Mouse (Mus musculus): Measurements from ENCODE around the gene Got1. TPM values are rescaled to one million over a fixed set of nuclear protein-coding genes. Genes with fewer than 3 reads are reported as not detected.

The Got1 gene
- polyA plus RNA-seq, 1 experiment from 2014 or later: 41.6 TPM

GRCm38 (mm10) chr19:43546337-43547117 is 22.1 kb upstream of the Got1 start:
- 0 out of 2 replicates have a peak overlapping the region, but pooled peaks have one; percentile 3 for H3K4me3 ChIP-seq (replicated peaks)
- H3K4me2 ChIP-seq: peak overlapping the region; percentile 36
- no peak overlapping the region for H3K27ac ChIP-seq
- peak overlapping the region; percentile 44 for H3K9ac ChIP-seq (replicated peaks)
- 7% methylated on average over 19 of the region's 19 CpGs for WGBS
- peaks cover under 1% of the 10 kb centered on the region; the same call in 1 of the 2 replicates for H3K27me3 ChIP-seq
- no peaks in the 10 kb centered on the region for H3K36me3 ChIP-seq
- no peaks in the 10 kb centered on the region for H3K9me3 ChIP-seq
- ATAC-seq (ENCODE audit: insufficient number of reproducible peaks, insufficient read depth, low FRiP score, low TSS enrichment, low read depth): no peak
- peaks cover 11% of the 10 kb centered on the region for H3K4me1 ChIP-seq (replicated peaks)

- no peak overlapping the region for H3K9ac ChIP-seq (replicated peaks)
- H3K4me1 ChIP-seq (replicated peaks): no peaks in the 10 kb centered on the region; the same call in 1 of the 2 replicates
- H3K9me3 ChIP-seq: no peaks in the 10 kb centered on the region
- H3K27ac ChIP-seq: no peak overlapping the region
- no peak overlapping the region for H3K4me2 ChIP-seq
- no peak overlapping the region for H3K4me3 ChIP-seq (replicated peaks)
- ATAC-seq (ENCODE audit: insufficient number of reproducible peaks, insufficient read depth, low FRiP score, low TSS enrichment, low read depth): no peak
- H3K27me3 ChIP-seq: peaks cover 3% of the 10 kb centered on the region; the same call in 1 of the 2 replicates
- no peaks in the 10 kb centered on the region for H3K36me3 ChIP-seq
- 86% methylated on average over 3 of the region's 3 CpGs for WGBS
These were observed 11.0 kb upstream of the Got1 start for GRCm38 (mm10) chr19:43535372-43535771.

- H3K4me1 ChIP-seq (replicated peaks): no peaks in the 10 kb centered on the region; the same call in 1 of the 2 replicates
- no peak overlapping the region for H3K4me2 ChIP-seq
- 34% methylated on average over 12 of the region's 12 CpGs for WGBS
These were observed 6.5 kb upstream of the Got1 start for GRCm38 (mm10) chr19:43530921-43531320.

GRCm38 (mm10) chr19:43530197-43530770 is 5.9 kb upstream of the Got1 start:
- 0 out of 2 replicates have a peak overlapping the region, but pooled peaks have one; percentile 24 for H3K4me3 ChIP-seq (replicated peaks)
- peaks cover 2% of the 10 kb centered on the region for H3K4me1 ChIP-seq (replicated peaks)
- peak; percentile 63; the same call in 1 of the 2 replicates for ATAC-seq (ENCODE audit: insufficient number of reproducible peaks, insufficient read depth, low FRiP score, low TSS enrichment, low read depth)
- H3K36me3 ChIP-seq: no peaks in the 10 kb centered on the region
- H3K27ac ChIP-seq: 0 out of 2 replicates have a peak overlapping the region, but pooled peaks have one; percentile 17
- peak overlapping the region; percentile 54 for H3K4me2 ChIP-seq
- no peak overlapping the region for H3K9ac ChIP-seq (replicated peaks)
- H3K27me3 ChIP-seq: peaks cover 10% of the 10 kb centered on the region
- H3K9me3 ChIP-seq: no peaks in the 10 kb centered on the region
- WGBS: 3% methylated on average over 13 of the region's 13 CpGs

More at GRCm38 (mm10) chr19:43530921-43531320, 6.5 kb upstream of the Got1 start:
- peaks cover 10% of the 10 kb centered on the region for H3K27me3 ChIP-seq
- no peaks in the 10 kb centered on the region for H3K36me3 ChIP-seq
- no peaks in the 10 kb centered on the region for H3K9me3 ChIP-seq
- no peak for ATAC-seq (ENCODE audit: insufficient number of reproducible peaks, insufficient read depth, low FRiP score, low TSS enrichment, low read depth)
- no peak overlapping the region for H3K27ac ChIP-seq
- no peak overlapping the region for H3K4me3 ChIP-seq (replicated peaks)
- H3K9ac ChIP-seq (replicated peaks): no peak overlapping the region

- ATAC-seq (ENCODE audit: insufficient number of reproducible peaks, insufficient read depth, low FRiP score, low TSS enrichment, low read depth): no peak
- Histone ChIP-seq H3K4me3 (replicated peaks) (no peak overlapping the region), H3K36me3 (no peaks in the 10 kb centered on the region), H3K4me1 (replicated peaks) (peaks cover 16% of the 10 kb centered on the region), H3K27me3 (peaks cover 10% of the 10 kb centered on the region), H3K9me3 (no peaks in the 10 kb centered on the region), H3K9ac (replicated peaks) (no peak overlapping the region), H3K27ac (no peak overlapping the region), H3K4me2 (no peak overlapping the region)
- 80% methylated on average over 8 of the region's 8 CpGs for WGBS
These were observed 3.7 kb upstream of the Got1 start for GRCm38 (mm10) chr19:43528056-43528587.

GRCm38 (mm10) chr19:43527131-43527530 is 2.7 kb upstream of the Got1 start:
- no peak overlapping the region for H3K4me2 ChIP-seq
- peaks cover 16% of the 10 kb centered on the region for H3K4me1 ChIP-seq (replicated peaks)
- no peak overlapping the region for H3K4me3 ChIP-seq (replicated peaks)
- 12% methylated on average over 11 of the region's 11 CpGs for WGBS
- peaks cover 10% of the 10 kb centered on the region for H3K27me3 ChIP-seq
- ATAC-seq (ENCODE audit: insufficient number of reproducible peaks, insufficient read depth, low FRiP score, low TSS enrichment, low read depth): no peak
- no peak overlapping the region; the same call in 1 of the 2 replicates for H3K9ac ChIP-seq (replicated peaks)
- no peaks in the 10 kb centered on the region for H3K9me3 ChIP-seq
- no peak overlapping the region for H3K27ac ChIP-seq
- no peaks in the 10 kb centered on the region for H3K36me3 ChIP-seq

- Histone ChIP-seq H3K9ac (replicated peaks) (no peak overlapping the region), H3K4me3 (replicated peaks) (no peak overlapping the region), H3K36me3 (no peaks in the 10 kb centered on the region), H3K27me3 (peaks cover 10% of the 10 kb centered on the region), H3K4me2 (no peak overlapping the region), H3K27ac (no peak overlapping the region), H3K4me1 (replicated peaks) (peaks cover 16% of the 10 kb centered on the region), H3K9me3 (no peaks in the 10 kb centered on the region)
- 87% methylated on average over 9 of the region's 9 CpGs for WGBS
- no peak for ATAC-seq (ENCODE audit: insufficient number of reproducible peaks, insufficient read depth, low FRiP score, low TSS enrichment, low read depth)
These were observed 1.6 kb upstream of the Got1 start for GRCm38 (mm10) chr19:43526025-43526424.

GRCm38 (mm10) chr19:43525566-43525965 is 1.2 kb upstream of the Got1 start:
- no peaks in the 10 kb centered on the region for H3K36me3 ChIP-seq
- no peak overlapping the region for H3K27ac ChIP-seq
- peaks cover 16% of the 10 kb centered on the region for H3K4me1 ChIP-seq (replicated peaks)
- no peak overlapping the region; the same call in 1 of the 2 replicates for H3K4me3 ChIP-seq (replicated peaks)
- WGBS: 89% methylated on average over 7 of the region's 7 CpGs
- no peaks in the 10 kb centered on the region for H3K9me3 ChIP-seq
- no peak overlapping the region for H3K9ac ChIP-seq (replicated peaks)
- no peak for ATAC-seq (ENCODE audit: insufficient number of reproducible peaks, insufficient read depth, low FRiP score, low TSS enrichment, low read depth)
- H3K4me2 ChIP-seq: peak overlapping the region; percentile 71
- peaks cover 10% of the 10 kb centered on the region for H3K27me3 ChIP-seq

- H3K27ac ChIP-seq: no peak overlapping the region
- H3K4me1 ChIP-seq (replicated peaks): peaks cover 16% of the 10 kb centered on the region
- WGBS: 19% methylated on average over 10 of the region's 10 CpGs
- no peaks in the 10 kb centered on the region for H3K9me3 ChIP-seq
- H3K27me3 ChIP-seq: peaks cover 10% of the 10 kb centered on the region
- no peaks in the 10 kb centered on the region for H3K36me3 ChIP-seq
- H3K9ac ChIP-seq (replicated peaks): peak overlapping the region; percentile 66
- no peak for ATAC-seq (ENCODE audit: insufficient number of reproducible peaks, insufficient read depth, low FRiP score, low TSS enrichment, low read depth)
- H3K4me2 ChIP-seq: peak overlapping the region; percentile 71
- H3K4me3 ChIP-seq (replicated peaks): peak overlapping the region; percentile 74
These were observed 688 bp upstream of the Got1 start for GRCm38 (mm10) chr19:43525104-43525482.

GRCm38 (mm10) chr19:43523551-43523950 is 854 bp downstream of the Got1 start:
- Histone ChIP-seq H3K4me3 (replicated peaks) (peak overlapping the region; percentile 74), H3K4me1 (replicated peaks) (peaks cover 16% of the 10 kb centered on the region), H3K36me3 (no peaks in the 10 kb centered on the region), H3K4me2 (peak overlapping the region; percentile 71), H3K27ac (no peak overlapping the region), H3K27me3 (peaks cover 10% of the 10 kb centered on the region), H3K9me3 (no peaks in the 10 kb centered on the region), H3K9ac (replicated peaks) (peak overlapping the region; percentile 63; the same call in 1 of the 2 replicates)
- WGBS: 7% methylated on average over 12 of the region's 12 CpGs
- ATAC-seq (ENCODE audit: insufficient number of reproducible peaks, insufficient read depth, low FRiP score, low TSS enrichment, low read depth): no peak

- 89% methylated on average over 9 of the region's 9 CpGs for WGBS
- Histone ChIP-seq H3K4me3 (replicated peaks) (no peak overlapping the region), H3K27ac (no peak overlapping the region), H3K9me3 (no peaks in the 10 kb centered on the region), H3K9ac (replicated peaks) (no peak overlapping the region), H3K36me3 (no peaks in the 10 kb centered on the region), H3K27me3 (no peaks in the 10 kb centered on the region), H3K4me2 (no peak overlapping the region), H3K4me1 (replicated peaks) (peaks cover 16% of the 10 kb centered on the region)
- ATAC-seq (ENCODE audit: insufficient number of reproducible peaks, insufficient read depth, low FRiP score, low TSS enrichment, low read depth): no peak
These were observed 2.4 kb downstream of the Got1 start for GRCm38 (mm10) chr19:43521996-43522395.
